Mouse (Mus musculus) neural tube, embryonic 12.5 days (tissue): ENCODE data around the gene Dhtkd1. TPM values are rescaled to one million over a fixed set of nuclear protein-coding genes. Genes with fewer than 3 reads are reported as not detected.
A peak's percentile ranks its signal among the peaks of the same experiment; 100 is the strongest.

Experiments
- ATAC-seq: fragments of 200-750 bp; cut with Nextera tagmentation; 2 replicates; pipeline ENCODE4 v1.8.0; 2017; ENCODE audit warnings: low read depth, mild to moderate bottlenecking, moderate TSS enrichment, moderate library complexity; ENCODE audit not compliant: low FRiP score
- H3K27ac ChIP-seq: fragments of 300-500 bp; sonication (generic); 2 replicates; pipeline ENCODE4 v1.5.1; 2016
- H3K27me3 ChIP-seq: fragments of 300-500 bp; sonication (generic); replicated peaks from 2 replicates; pipeline ENCODE4 v1.6.1; 2016; ENCODE audit warnings: mild to moderate bottlenecking
- H3K36me3 ChIP-seq: fragments of 300-500 bp; sonication (generic); 2 replicates; pipeline ENCODE4 v1.6.1; 2016; ENCODE audit warnings: mild to moderate bottlenecking
- H3K4me1 ChIP-seq: fragments of 300-500 bp; sonication (generic); 2 replicates; pipeline ENCODE4 v1.6.1; 2016
- H3K4me2 ChIP-seq: fragments of 300-500 bp; sonication (generic); replicated peaks from 2 replicates; pipeline ENCODE4 v1.6.1; 2016; ENCODE audit warnings: mild to moderate bottlenecking
- H3K4me3 ChIP-seq: fragments of 300-500 bp; sonication (generic); 2 replicates; pipeline ENCODE4 v1.5.1; 2016
- H3K9ac ChIP-seq: fragments of 300-500 bp; sonication (generic); 2 replicates; pipeline ENCODE4 v1.6.1; 2016; ENCODE audit warnings: mild to moderate bottlenecking
- H3K9me3 ChIP-seq: fragments of 300-500 bp; sonication (generic); 2 replicates; pipeline ENCODE4 v1.6.1; 2016; ENCODE audit warnings: mild to moderate bottlenecking
- WGBS: fragments of 180-500 bp; shearing (Covaris S2); methylation state at CpG from one replicate; pipeline ENCODE4 v1.1.7; 2016; 5-methylcytosine and 5-hydroxymethylcytosine counted together
- polyA plus RNA-seq: library from polyadenylated mRNA; unstranded; fragments of >200 nt; fragmentation: Nextera tagmentation; extraction: Ambion mirVana; gene quantifications from 2 replicates; pipeline ENCODE4 v1.2.1, GENCODE M21; 2016

The Dhtkd1 gene
- polyA plus RNA-seq, 1 experiment from 2014 or later, result 5.5 TPM

- Histone ChIP-seq H3K9me3 (no peaks in the 10 kb centered on the region), H3K9ac (no peak overlapping the region), H3K4me3 (no peak overlapping the region), H3K4me2 (no peak overlapping the region), H3K4me1 (peaks cover 11% of the 10 kb centered on the region), H3K36me3 (no peaks in the 10 kb centered on the region), H3K27me3 (no peaks in the 10 kb centered on the region), H3K27ac (no peak overlapping the region)
- 91% methylated on average over 3 of the region's 3 CpGs for WGBS
- no peak for ATAC-seq
Observed at GRCm38 (mm10) chr2:5946876-5947275, 4.3 kb upstream of the Dhtkd1 start.

- H3K36me3 ChIP-seq, result no peaks in the 10 kb centered on the region
- H3K4me3 ChIP-seq, result no peak overlapping the region
- H3K9me3 ChIP-seq, result no peaks in the 10 kb centered on the region
- no peak overlapping the region for H3K9ac ChIP-seq
- no peak overlapping the region for H3K27ac ChIP-seq
- H3K27me3 ChIP-seq, result no peaks in the 10 kb centered on the region
- 93% methylated on average over 1 of the region's 1 CpGs for WGBS
- H3K4me2 ChIP-seq, result no peak overlapping the region
- ATAC-seq, result no peak
- H3K4me1 ChIP-seq, result peaks cover 10% of the 10 kb centered on the region; the same call in 1 of the 2 replicates
Observed at GRCm38 (mm10) chr2:5945629-5946028, 3.0 kb upstream of the Dhtkd1 start.

GRCm38 (mm10) chr2:5943071-5943470, 479 bp upstream of the Dhtkd1 start:
- Histone ChIP-seq H3K27me3 (no peaks in the 10 kb centered on the region), H3K4me3 (peak overlapping the region; percentile 55; the same call in 1 of the 2 replicates), H3K4me2 (peak overlapping the region; percentile 81)

GRCm38 (mm10) chr2:5941861-5942415, 654 bp downstream of the Dhtkd1 start:
- Histone ChIP-seq H3K27ac (no peak overlapping the region), H3K9me3 (no peaks in the 10 kb centered on the region), H3K4me2 (peak overlapping the region; percentile 81), H3K36me3 (no peaks in the 10 kb centered on the region), H3K9ac (peak overlapping the region; percentile 69), H3K4me3 (peak overlapping the region; percentile 55), H3K27me3 (no peaks in the 10 kb centered on the region), H3K4me1 (0 out of 2 replicates have a peak, but pooled peaks cover 6% of the 10 kb centered on the region)
- peak; percentile 17; the same call in 1 of the 2 replicates for ATAC-seq
- 59% methylated on average over 11 of the region's 11 CpGs for WGBS

More at GRCm38 (mm10) chr2:5943071-5943470, 479 bp upstream of the Dhtkd1 start:
- 0 out of 2 replicates have a peak, but pooled peaks cover 6% of the 10 kb centered on the region for H3K4me1 ChIP-seq
- no peak overlapping the region for H3K27ac ChIP-seq
- 0 out of 2 replicates have a peak overlapping the region, but pooled peaks have one; percentile 69 for H3K9ac ChIP-seq
- H3K36me3 ChIP-seq, result no peaks in the 10 kb centered on the region
- 36% methylated on average over 4 of the region's 4 CpGs for WGBS
- peak; percentile 35; the same call in 1 of the 2 replicates for ATAC-seq
- H3K9me3 ChIP-seq, result no peaks in the 10 kb centered on the region

- H3K9me3 ChIP-seq, result no peaks in the 10 kb centered on the region
- H3K27me3 ChIP-seq, result no peaks in the 10 kb centered on the region
- no peak overlapping the region for H3K4me3 ChIP-seq
- no peaks in the 10 kb centered on the region for H3K36me3 ChIP-seq
- no peak for ATAC-seq
- 95% methylated on average over 9 of the region's 9 CpGs for WGBS
- H3K27ac ChIP-seq, result no peak overlapping the region
- 0 out of 2 replicates have a peak, but pooled peaks cover 6% of the 10 kb centered on the region for H3K4me1 ChIP-seq
- H3K9ac ChIP-seq, result no peak overlapping the region
- H3K4me2 ChIP-seq, result no peak overlapping the region
Observed at GRCm38 (mm10) chr2:5940936-5941335, 1.7 kb downstream of the Dhtkd1 start.

- Histone ChIP-seq H3K27ac (no peak overlapping the region; the same call in 1 of the 2 replicates), H3K4me2 (no peak overlapping the region), H3K36me3 (no peaks in the 10 kb centered on the region), H3K27me3 (no peaks in the 10 kb centered on the region), H3K4me3 (no peak overlapping the region), H3K9ac (no peak overlapping the region), H3K9me3 (no peaks in the 10 kb centered on the region), H3K4me1 (0 out of 2 replicates have a peak, but pooled peaks cover 6% of the 10 kb centered on the region)
- ATAC-seq, result no peak
- 88% methylated on average over 14 of the region's 14 CpGs for WGBS
Observed at GRCm38 (mm10) chr2:5939911-5940310, 2.7 kb downstream of the Dhtkd1 start.

- no peak for ATAC-seq
- Histone ChIP-seq H3K4me2 (no peak overlapping the region), H3K4me3 (no peak overlapping the region), H3K4me1 (0 out of 2 replicates have a peak, but pooled peaks cover 6% of the 10 kb centered on the region), H3K27ac (no peak overlapping the region), H3K9me3 (no peaks in the 10 kb centered on the region), H3K27me3 (no peaks in the 10 kb centered on the region), H3K36me3 (no peaks in the 10 kb centered on the region), H3K9ac (no peak overlapping the region)
- 92% methylated on average over 3 of the region's 3 CpGs for WGBS
Observed at GRCm38 (mm10) chr2:5939319-5939718, 3.3 kb downstream of the Dhtkd1 start.

- 80% methylated on average over 4 of the region's 4 CpGs for WGBS
Observed at GRCm38 (mm10) chr2:5936550-5936949, 6.0 kb downstream of the Dhtkd1 start.

GRCm38 (mm10) chr2:5936068-5936467, 6.5 kb downstream of the Dhtkd1 start:
- no peak overlapping the region for H3K27ac ChIP-seq
- H3K36me3 ChIP-seq, result no peaks in the 10 kb centered on the region
- no peaks in the 10 kb centered on the region for H3K9me3 ChIP-seq
- H3K9ac ChIP-seq, result no peak overlapping the region
- H3K4me1 ChIP-seq, result no peaks in the 10 kb centered on the region
- 69% methylated on average over 6 of the region's 6 CpGs for WGBS
- no peaks in the 10 kb centered on the region for H3K27me3 ChIP-seq
- no peak overlapping the region for H3K4me2 ChIP-seq
- H3K4me3 ChIP-seq, result no peak overlapping the region
- no peak for ATAC-seq

More at GRCm38 (mm10) chr2:5936550-5936949, 6.0 kb downstream of the Dhtkd1 start:
- ATAC-seq, result no peak
- Histone ChIP-seq H3K36me3 (no peaks in the 10 kb centered on the region), H3K4me3 (no peak overlapping the region), H3K27ac (no peak overlapping the region), H3K4me2 (no peak overlapping the region), H3K27me3 (no peaks in the 10 kb centered on the region), H3K4me1 (no peaks in the 10 kb centered on the region), H3K9me3 (no peaks in the 10 kb centered on the region), H3K9ac (no peak overlapping the region)

GRCm38 (mm10) chr2:5934936-5935335, 7.7 kb downstream of the Dhtkd1 start:
- no peaks in the 10 kb centered on the region for H3K4me1 ChIP-seq
- WGBS, result 83% methylated on average over 3 of the region's 3 CpGs
- H3K9me3 ChIP-seq, result no peaks in the 10 kb centered on the region
- H3K4me2 ChIP-seq, result no peak overlapping the region
- no peaks in the 10 kb centered on the region for H3K27me3 ChIP-seq
- 0 out of 2 replicates have a peak, but pooled peaks cover 5% of the 10 kb centered on the region for H3K36me3 ChIP-seq
- no peak overlapping the region for H3K9ac ChIP-seq
- H3K27ac ChIP-seq, result no peak overlapping the region
- no peak for ATAC-seq
- no peak overlapping the region for H3K4me3 ChIP-seq

- Histone ChIP-seq H3K36me3 (peaks cover 17% of the 10 kb centered on the region; the same call in 1 of the 2 replicates), H3K27me3 (no peaks in the 10 kb centered on the region), H3K4me3 (no peak overlapping the region), H3K9me3 (no peaks in the 10 kb centered on the region), H3K4me2 (no peak overlapping the region), H3K9ac (no peak overlapping the region), H3K27ac (no peak overlapping the region), H3K4me1 (no peaks in the 10 kb centered on the region)
- 94% methylated on average over 5 of the region's 5 CpGs for WGBS
- ATAC-seq, result no peak
Observed at GRCm38 (mm10) chr2:5931938-5932337, 10.7 kb downstream of the Dhtkd1 start.

- H3K27me3 ChIP-seq, result no peaks in the 10 kb centered on the region
- H3K36me3 ChIP-seq, result peaks cover 17% of the 10 kb centered on the region; the same call in 1 of the 2 replicates
- no peak overlapping the region for H3K4me2 ChIP-seq
- H3K4me3 ChIP-seq, result no peak overlapping the region
- H3K9me3 ChIP-seq, result no peaks in the 10 kb centered on the region
- H3K4me1 ChIP-seq, result no peaks in the 10 kb centered on the region
- no peak overlapping the region for H3K9ac ChIP-seq
- WGBS, result 91% methylated on average over 18 of the region's 18 CpGs
- no peak overlapping the region for H3K27ac ChIP-seq
- ATAC-seq, result no peak
Observed at GRCm38 (mm10) chr2:5930291-5931054, 12.1 kb downstream of the Dhtkd1 start.
